Mouse (Mus musculus) c-Kit-positive CD71-positive TER-119-positive erythroid progenitor cells, embryonic 14.5 days (primary cell): ENCODE measurements around the gene Srxn1.
"Not testable (repeated sequence)": the region's sequence is repeated elsewhere in the genome, so short reads cannot be mapped to it uniquely, and the experiment has no call there.

Experiments
- DNase-seq: peaks from one replicate; pipeline ENCODE4 v3.0.0-alpha.2; 2013; ENCODE audit warnings: low spot score

The Srxn1 gene

DNA sequence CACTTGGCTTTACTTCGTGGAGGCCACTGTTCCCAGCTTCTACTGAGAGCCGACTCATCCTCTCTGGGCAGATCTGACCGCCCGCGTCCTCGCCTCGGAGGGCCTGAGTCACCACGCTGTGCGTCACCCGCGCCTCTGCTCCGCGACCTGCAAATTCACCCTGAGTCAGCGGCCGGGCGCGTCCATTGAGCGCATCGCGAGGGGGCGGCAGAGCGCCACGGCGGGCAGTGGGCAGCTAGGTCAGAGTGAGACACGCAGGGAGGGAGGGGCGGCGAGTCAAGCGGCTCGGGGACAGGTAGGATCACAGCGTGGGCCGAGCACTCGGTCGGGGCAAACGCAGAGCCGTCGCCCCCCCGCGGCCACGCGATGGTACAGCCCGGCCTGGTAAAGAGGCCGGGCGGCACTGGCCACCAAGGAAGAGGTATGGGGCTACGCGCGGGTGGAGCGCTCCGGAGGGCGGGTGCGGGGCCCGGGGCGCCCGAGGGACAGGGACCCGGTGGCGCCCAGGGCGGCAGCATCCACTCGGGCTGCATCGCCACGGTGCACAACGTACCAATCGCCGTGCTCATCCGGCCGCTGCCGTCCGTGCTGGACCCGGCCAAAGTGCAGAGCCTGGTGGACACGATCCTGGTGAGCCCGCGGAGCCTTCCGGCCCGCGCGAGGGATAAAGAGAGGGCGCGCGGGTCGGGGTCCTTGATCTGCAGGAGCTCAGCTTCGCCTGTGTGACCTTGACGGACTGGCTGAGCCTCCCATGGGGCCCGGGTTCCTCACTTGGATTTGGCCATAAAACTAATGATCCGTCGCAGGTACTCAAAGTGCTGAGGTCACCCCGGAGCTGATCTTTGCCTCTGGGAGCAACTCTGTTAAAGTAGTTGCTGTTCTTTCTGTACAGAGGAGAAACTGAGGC lies at the start of gene Srxn1:
Srxn1 (plus strand) TSS at position 199 of the 907 bp plus-strand sequence.
- peak; percentile 86 for DNase-seq

DNA sequence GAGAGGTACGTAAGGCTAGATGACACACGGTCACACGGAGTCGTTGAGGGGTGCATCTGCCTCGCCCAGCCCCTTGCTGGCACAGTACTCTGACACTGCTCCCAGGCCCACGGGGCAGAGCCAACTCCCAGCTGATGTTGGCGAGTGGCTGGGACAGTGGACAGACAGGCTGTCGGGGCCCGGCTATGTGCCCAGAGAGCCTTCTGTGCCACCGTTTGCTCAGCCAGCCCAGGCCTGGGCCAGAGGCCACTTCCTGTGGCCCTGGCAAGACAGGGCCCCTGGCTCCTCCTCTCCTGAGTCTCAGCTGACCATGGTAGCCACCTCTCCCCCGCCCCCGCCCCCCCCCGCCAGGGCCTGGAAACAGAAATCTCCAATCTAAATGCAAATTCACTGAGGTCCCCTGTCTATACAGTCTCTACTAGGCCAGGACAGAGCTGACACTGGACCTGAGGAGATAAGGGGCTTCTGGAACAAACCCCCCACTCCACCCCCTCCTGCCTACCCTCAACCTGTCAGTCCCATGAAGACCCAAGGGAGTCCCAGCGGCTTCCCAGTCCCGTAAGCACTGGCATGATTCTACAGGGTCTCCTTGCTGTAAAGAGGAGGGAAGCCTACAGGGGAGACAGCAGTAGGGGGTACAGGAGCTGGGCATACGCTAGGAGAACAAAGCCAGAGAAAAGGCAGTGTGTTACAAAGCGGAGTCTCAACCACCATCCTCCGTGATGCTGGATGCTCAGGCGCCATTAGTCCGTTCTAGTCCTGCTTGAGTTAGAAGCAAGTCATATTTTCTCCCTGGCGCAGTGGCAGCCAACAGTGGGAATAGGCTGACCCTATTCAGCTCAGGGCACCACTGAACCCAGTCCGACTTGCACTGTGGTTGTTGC lies 48.7 kb upstream of the Srxn1 start:
- DNase-seq: no peak

DNA sequence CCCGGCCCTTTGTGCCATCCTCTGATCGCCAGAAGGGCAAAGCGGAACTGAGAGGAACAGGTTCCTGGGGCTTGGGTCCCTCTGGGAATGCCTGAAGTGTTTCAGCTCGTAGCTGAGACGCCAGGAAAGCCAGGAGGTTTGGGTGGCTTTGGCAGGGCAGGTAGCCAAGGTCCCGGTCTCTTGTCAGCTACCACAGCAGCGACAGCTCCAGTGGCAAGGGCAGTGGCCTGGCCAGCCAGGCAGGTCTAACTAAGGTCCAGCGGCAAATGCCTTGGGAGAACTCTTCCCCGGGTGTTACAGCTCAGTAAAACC lies 48.1 kb upstream of the Srxn1 start:
- no peak for DNase-seq

DNA sequence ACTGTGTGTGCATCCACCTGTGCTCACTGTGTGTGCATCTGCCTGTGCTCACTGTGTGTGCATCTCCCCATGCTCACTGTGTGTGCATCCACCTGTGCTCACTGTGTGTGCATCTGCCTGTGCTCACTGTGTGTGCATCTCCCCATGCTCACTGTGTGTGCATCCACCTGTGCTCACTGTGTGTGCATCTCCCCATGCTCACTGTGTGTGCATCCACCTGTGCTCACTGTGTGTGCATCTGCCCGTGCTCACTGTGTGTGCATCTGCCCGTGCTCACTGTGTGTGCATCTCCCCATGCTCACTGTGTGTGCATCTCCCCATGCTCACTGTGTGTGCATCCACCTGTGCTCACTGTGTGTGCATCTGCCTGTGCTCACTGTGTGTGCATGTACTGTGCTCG lies 42.5 kb upstream of the Srxn1 start:
- not testable (repeated sequence) for DNase-seq

DNA sequence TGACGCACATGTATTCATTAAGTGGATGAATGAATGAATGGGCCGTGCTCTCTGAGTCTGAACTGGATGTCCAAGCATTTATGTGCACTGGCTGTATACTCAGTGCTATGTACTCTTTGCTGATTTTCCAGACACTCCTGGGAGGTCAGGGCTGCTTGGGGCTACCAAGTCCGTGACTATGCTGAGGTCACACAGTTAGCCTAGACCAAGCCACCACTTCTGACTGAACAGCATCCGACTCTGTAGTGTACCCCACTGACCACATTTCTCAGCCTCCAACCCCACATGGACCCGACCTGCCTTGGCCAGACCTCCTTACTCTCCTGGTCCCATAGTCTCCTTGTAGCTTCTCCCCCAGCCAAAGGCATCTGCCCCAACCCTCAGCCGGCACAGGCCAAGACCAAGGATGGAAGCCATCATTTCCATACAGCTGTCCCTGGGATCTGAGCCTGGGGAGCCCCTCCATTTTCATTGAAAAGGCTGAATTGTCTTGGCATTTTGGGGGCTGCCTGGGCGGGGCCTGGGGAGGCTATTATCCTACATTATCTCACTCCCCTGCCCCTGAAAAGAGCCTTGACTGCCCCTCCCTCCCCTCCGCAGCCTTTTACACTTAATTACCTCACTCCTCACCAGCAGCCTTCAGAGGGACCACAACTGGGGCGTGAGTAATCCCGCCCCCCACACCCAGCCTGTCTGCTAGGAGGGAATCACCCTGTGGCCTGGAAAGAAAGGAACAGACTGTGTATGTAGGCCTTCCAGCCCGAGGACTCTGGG lies 36.5 kb upstream of the Srxn1 start:
- no peak for DNase-seq

DNA sequence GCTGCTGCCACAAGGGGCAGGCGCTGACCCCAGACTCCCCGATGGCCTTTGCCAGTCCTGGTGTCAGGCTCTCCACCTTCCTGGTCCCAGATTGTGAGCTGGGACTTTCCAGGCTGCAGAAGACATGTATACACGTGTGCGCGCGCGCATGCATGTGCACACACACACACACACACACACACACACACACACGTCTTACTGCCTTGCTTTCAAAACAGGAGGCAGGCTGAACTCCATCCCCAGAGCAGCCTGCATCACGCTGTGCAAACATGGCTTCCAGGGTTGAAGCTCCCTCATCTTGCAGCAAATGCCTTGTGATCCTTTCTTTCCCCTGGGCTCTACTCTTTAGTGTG lies 35.9 kb upstream of the Srxn1 start:
- DNase-seq: no peak

DNA sequence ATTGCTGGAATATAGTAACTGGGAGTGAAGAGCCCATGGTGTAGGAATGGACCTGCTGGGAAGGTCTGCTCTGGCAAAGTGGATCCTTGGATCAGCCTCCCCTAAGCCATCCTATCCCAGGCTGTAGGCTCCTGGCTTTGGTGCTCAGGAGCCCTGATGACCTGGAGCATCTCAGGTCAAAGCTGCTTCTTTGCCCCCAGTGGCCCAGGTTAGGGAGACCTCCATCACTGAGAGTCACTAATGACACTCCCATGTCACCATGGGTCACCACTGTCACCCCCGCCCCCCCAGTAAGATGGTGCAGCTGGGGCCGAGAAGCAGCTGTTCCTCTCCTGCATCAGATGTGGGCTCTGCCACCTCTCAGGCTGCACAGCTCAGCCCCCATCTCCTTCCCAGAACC lies 35.4 kb upstream of the Srxn1 start:
- DNase-seq: no peak

DNA sequence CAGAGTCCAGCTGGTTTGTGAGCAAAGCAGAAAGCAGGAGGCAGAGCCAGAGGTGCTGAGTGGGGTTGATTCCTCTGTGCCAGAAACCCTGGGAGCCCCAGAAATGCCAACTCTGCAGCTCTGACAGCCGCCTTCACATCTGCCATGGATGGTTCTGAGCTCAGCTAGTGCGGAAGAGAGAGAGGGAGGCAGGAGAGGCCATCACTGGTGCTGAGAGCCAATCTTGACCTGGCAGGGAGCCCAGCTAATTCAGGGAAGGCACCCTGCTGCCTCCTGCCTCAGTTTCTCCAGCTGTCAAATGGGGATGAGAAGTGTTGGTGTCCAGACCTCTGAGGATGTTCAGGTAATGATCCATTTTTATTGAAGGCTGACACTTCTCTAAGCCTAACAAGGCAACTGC lies 30.8 kb upstream of the Srxn1 start:
- DNase-seq: no peak

DNA sequence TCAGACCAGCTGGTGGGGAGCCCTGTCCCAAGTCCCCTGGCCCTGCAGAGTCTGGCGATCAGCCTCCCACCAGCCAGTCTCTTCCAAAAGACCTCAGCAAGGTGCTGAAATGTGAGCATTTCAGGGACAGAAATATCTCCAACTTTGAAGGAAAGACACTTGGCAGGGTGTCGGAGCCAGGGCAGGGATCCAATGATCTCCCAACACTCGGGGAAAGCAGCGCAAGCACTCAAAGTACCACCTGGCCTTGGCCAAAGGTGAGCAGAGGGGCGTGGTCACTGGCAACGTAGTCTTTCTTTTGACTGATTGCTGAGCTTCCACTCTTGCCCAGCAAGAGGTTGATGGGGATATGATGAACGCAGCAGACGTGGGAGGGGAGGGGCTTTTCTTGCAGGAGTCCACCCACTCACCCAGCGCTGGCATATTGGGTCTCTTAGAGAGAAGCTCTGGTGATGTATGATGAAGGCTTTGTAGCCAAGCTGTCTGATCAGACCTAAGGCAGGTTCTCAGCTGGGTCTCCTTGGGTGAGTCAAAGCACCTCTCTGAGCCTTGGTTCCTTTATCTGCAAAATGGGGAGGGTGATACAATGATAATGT lies 29.9 kb upstream of the Srxn1 start:
- no peak for DNase-seq

DNA sequence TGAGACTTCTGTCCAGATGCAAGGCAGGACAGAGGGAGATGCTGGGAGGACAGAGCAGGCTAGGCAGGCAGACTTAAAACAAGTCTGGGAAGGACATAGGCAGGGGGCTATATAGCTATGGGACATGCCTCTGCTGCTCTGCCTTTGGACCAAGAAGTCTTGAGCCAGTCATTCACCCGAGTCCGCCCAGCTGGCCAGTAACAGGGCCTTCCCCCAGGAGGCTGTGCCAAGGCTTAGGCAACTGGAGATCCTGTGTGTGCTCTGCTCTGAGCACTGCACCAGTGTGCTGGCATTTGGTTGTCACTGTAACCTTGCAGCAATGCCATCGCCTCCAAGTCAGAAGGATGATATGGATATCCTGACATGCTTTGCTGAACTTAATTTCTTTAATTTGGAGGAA lies 28.0 kb upstream of the Srxn1 start:
- no peak for DNase-seq

DNA sequence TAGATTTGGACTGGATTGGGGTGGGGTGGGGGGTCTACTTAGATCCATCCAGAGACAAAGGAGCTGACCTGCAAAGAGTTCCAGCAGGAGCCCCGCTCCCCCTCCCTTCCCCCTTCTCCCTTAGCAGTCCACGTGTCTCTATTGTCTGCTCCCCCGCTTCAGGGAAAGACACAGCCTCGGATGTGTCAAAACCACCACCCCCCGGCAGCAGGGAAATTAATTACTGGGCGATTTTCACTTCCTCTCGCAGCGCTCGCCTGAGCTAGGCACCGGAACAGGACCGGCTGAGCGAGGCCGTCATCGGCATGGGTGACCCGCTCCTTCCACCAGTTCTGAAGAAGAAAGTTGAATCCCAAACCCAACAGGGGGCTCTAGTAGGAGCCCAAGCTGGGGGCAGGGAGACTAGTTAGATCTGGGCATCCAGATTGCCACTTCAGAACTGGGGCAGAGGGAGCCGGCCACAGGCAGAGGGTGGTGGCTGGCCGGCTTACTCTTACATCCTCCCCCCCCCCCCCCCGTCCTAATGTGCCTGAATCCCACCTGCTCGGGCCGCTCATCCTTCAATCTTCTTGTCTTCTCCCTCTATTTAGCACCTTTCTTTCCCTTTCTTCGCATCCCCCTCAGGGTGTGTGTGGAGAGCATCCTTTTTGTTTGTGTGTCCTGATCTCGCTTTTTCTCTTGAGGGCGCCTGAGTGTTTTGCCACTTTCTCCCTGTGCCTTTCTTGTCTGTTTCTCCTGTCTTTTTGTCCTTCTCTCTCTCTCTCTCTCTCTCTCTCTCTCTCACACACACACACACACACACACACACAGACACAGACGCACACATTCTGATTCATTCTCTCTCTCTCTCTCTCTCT lies 24.4 kb upstream of the Srxn1 start, which contains the start of gene Scrt2:
Scrt2 (plus strand) TSS at position 845 of the 857 bp plus-strand sequence.
- no peak for DNase-seq

DNA sequence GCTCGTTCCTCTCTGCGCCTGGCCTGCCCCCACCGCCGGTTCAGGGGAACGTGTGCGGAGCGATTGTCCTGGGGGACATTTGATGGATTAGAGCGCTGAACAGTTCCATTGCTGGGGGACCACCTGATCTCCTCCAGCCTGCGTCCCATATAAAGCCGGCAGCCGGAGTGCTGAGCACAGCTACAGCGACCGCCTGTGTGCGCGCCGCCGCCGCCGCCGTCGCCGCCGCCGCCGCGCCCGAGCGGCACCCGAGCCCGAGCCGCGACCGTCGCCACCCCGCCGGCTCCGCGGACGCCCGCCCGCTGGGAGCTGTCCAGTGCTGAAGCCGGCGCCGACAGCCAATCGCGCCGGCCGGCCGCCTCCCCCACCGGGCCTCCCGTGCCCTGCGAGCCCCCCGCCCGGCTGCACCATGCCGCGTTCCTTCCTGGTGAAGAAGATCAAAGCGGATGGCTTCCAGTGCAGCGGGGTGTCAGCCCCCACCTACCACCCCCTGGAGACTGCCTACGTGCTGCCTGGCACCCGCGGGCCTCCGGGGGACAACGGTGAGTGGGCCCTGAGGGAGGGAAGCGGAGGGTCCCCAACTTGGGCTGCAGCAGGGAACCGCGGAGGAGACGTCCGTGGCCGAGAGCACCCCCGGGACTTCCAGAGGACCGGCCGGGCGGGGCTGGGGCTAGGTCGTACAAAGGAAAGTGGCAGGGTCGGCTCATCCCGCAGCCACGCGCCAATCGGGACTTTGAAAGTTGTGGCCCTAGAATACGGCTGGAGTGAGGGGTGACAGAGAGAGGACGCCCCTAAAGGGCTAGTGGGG lies 23.5 kb upstream of the Srxn1 start:
- DNase-seq: peak; percentile 39

DNA sequence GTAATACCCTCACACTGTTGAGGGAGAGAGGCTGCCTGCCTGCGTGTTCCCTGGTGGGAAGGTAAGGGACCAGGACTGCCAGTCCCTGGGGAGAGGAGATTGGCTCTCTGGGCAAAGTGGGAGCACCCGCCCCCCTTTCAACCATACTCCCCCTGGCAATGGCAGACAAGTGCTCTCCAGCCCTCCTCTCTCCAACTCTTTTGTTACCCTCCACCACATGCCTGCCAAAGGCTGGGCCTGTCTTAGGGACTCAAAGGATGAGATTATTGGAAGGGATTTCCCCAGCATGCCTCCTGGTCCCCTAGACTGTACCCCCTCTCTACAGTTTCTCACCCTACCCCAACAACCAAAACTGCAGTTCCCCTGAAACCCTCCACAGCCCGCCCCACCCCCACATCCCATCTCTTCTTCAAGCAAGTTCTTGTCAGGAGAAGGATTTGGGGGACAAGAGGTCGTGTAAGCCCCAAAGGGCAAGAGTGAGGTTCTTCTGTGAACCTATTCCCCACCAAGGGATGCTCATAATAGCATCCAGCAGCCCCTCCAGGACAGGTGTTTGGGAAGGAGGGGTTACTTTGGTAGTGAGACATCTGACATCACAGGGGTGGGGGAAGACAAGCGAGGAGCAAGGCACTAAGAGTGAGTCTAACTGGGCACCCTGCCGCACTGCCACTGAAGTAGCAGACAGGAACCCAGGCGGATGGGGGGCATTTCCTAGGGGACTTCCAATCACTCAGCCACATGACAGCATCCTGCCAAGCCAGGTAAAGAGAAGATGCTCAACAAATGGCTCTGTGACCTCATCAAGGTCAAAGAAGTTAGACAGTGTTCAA lies 22.6 kb upstream of the Srxn1 start:
- no peak for DNase-seq

DNA sequence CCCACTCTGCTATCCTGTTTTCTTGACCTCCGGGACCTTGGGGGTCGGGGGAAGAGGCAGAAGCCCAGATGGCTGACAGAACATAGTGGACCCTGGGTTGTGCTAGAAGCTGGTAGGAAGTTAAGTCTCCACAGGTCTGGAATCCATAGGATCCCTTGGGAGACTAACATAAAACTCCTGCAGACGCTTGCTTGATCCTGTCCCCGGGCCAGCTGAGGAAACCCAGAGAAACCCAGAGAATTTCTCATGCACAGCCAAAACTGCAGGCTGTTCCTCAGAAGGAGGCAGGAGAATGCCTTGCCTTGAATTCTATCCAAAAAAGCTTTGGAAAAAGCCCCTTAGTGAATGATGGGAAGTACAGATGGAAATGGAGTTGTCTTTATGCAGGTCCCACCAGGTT lies 21.9 kb upstream of the Srxn1 start:
- no peak for DNase-seq

DNA sequence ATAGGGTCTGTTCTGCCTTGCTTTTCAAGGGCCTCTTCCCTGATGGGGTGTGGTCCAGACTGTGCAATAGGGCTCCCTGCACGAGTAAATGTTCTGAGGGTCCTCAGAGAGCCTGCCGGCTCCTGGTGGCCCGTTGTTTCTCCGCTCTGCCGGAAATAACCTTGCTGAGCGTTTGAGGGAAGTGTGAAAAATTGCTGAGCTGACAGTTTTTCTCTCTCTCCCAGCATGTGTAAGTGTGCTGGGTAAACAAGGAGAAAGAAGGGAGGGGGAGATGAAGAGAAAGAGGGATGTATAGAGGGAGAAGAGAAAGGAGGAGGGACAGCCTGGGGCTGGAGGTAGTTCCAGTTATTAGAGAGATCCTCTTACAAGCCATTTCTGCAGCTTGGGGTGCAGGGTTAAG lies 21.0 kb upstream of the Srxn1 start:
- DNase-seq: no peak

DNA sequence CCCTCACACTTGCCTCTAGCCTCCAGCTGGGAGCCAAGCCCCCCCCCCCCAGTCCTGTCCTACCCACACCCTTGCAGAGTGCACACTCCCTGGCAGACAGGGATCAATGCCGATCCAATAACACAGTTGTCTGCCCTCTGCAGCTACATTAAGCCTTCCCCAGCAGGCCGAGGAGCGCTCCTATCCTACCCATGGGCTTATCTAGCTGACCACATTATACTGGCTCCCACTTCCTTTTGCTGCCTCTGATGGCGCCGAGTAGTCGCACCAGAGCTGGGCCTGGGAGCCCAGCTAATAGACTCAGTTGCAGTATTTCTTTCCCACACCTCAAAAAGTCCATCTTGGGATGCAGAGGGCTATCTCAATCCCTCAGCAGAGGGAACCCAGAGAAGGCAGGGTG lies 19.9 kb upstream of the Srxn1 start:
- DNase-seq: no peak

DNA sequence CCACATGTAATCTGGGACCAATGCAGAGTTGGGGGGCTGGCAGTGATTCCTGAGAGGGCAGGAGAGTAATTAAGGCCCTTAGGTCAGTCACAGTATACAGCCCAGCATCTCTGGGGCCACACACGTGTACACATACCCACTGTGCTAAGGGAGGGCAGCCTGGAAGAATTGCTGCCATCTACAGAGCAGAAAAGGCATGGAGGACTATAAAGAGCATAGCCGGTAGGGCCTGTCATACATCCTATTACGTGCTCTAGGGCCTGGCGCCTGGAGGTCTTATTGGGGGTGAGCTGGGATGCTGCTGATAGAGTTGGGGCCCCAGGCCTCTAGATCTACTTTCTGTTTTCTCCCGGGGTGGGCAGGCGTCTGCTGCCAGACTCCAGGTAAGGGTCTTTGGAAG lies 18.9 kb upstream of the Srxn1 start:
- no peak for DNase-seq

DNA sequence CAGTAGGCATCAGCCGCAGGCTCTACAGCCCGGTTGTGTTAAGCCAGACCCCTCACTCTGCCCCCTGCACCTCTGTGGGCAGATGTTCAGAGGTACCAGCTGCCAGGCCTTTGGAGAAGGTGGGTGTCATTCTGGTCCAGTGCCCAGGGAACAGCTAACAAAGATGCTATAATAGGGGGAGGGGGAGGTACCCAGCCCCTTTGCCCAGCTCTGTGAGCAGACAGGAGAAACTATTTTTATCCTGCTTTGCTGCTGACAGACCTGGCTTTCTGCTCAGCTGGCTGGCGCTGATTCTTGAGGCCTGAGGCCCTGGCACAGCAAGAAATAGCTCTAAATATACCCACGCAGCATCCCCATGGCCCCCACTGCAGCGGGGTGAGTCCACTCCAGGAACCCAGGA lies 18.2 kb upstream of the Srxn1 start:
- no peak for DNase-seq

DNA sequence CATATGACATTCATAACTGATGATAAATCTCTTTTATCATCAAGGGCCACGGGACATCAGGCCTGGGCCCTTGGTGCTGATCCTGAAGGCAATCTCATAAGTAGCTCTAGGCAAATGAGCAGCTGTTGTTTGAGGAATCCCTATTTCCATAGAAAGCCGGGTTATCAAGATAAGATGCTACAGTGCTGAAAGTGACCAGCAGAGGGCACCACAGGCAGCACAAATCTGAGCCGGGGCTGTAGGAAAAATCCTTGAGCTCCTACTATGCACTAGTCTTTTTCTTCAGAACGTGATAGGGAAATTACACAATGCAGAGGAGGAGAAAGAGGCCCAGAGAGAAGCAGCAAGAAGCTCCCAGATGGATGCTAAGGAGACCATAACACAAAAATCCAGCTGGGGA lies 16.2 kb upstream of the Srxn1 start:
- DNase-seq: peak; percentile 48
